Mouse (Mus musculus) stomach, postnatal 0 days (tissue): Measurements from ENCODE around the gene Trim15. TPM values are rescaled to one million over a fixed set of nuclear protein-coding genes. Genes with fewer than 3 reads are reported as not detected.

Source experiments
- ATAC-seq: fragments of 200-750 bp; cut with Nextera tagmentation; 2 replicates; pipeline ENCODE4 v1.8.0; 2017; ENCODE audit not compliant: low FRiP score, low TSS enrichment
- DNase-seq: peaks from one replicate; pipeline ENCODE4 v3.0.0-alpha.2; 2016; ENCODE audit warnings: low spot score
- H3K27ac ChIP-seq: fragments of 300-500 bp; sonication (generic); replicated peaks from 2 replicates; pipeline ENCODE4 v1.5.1; 2014; ENCODE audit warnings: mild to moderate bottlenecking, control low read depth
- H3K27me3 ChIP-seq: fragments of 300-500 bp; sonication (generic); 2 replicates; pipeline ENCODE4 v1.6.1; 2014; ENCODE audit warnings: low read length; ENCODE audit not compliant: control insufficient read depth, insufficient read depth
- H3K36me3 ChIP-seq: fragments of 300-500 bp; sonication (generic); 2 replicates; pipeline ENCODE4 v1.6.1; 2014; ENCODE audit warnings: low read length, mixed read lengths; ENCODE audit not compliant: control insufficient read depth, insufficient read depth
- H3K4me1 ChIP-seq: fragments of 300-500 bp; sonication (generic); replicated peaks from 2 replicates; pipeline ENCODE4 v1.6.1; 2014; ENCODE audit warnings: antibody characterized with exemption; ENCODE audit not compliant: control insufficient read depth, insufficient read depth
- H3K4me2 ChIP-seq: fragments of 300-500 bp; sonication (generic); replicated peaks from 2 replicates; pipeline ENCODE4 v1.6.1; 2014; ENCODE audit warnings: low read depth, mild to moderate bottlenecking, control low read depth, moderate library complexity
- H3K4me3 ChIP-seq: fragments of 300-500 bp; sonication (generic); 2 replicates; pipeline ENCODE4 v1.5.1; 2014; ENCODE audit warnings: low read depth, low read length, control low read depth
- H3K9ac ChIP-seq: fragments of 300-500 bp; sonication (generic); 2 replicates; pipeline ENCODE4 v1.6.1; 2014; ENCODE audit warnings: mild to moderate bottlenecking, low read length, control low read depth, mixed read lengths
- H3K9me3 ChIP-seq: fragments of 300-500 bp; sonication (generic); 2 replicates; pipeline ENCODE4 v1.6.1; 2016; ENCODE audit warnings: low read length; ENCODE audit not compliant: control insufficient read depth
- CTCF ChIP-seq: IDR thresholded peaks from 2 replicates; pipeline ENCODE4 v1.5.1; 2016; ENCODE audit warnings: antibody characterized with exemption, low read depth, mild to moderate bottlenecking, moderate library complexity
- EP300 ChIP-seq: optimal IDR thresholded peaks from 2 replicates; pipeline ENCODE3; 2016; ENCODE audit warnings: antibody characterized with exemption
- WGBS: fragments of 180-500 bp; shearing (Covaris S2); extraction: QIAGEN DNeasy Blood & Tissue Kit; methylation state at CpG from one replicate; pipeline ENCODE4 v1.1.7; 2014; 5-methylcytosine and 5-hydroxymethylcytosine counted together
- polyA plus RNA-seq: library from polyadenylated mRNA; unstranded; fragments of >200 nt; fragmentation: Nextera tagmentation; extraction: Ambion mirVana; gene quantifications from 2 replicates; pipeline ENCODE4 v1.2.1, GENCODE M21; 2015

Trim15 gene
- 2.0 and 2.1 TPM in 2 replicates for polyA plus RNA-seq

DNA sequence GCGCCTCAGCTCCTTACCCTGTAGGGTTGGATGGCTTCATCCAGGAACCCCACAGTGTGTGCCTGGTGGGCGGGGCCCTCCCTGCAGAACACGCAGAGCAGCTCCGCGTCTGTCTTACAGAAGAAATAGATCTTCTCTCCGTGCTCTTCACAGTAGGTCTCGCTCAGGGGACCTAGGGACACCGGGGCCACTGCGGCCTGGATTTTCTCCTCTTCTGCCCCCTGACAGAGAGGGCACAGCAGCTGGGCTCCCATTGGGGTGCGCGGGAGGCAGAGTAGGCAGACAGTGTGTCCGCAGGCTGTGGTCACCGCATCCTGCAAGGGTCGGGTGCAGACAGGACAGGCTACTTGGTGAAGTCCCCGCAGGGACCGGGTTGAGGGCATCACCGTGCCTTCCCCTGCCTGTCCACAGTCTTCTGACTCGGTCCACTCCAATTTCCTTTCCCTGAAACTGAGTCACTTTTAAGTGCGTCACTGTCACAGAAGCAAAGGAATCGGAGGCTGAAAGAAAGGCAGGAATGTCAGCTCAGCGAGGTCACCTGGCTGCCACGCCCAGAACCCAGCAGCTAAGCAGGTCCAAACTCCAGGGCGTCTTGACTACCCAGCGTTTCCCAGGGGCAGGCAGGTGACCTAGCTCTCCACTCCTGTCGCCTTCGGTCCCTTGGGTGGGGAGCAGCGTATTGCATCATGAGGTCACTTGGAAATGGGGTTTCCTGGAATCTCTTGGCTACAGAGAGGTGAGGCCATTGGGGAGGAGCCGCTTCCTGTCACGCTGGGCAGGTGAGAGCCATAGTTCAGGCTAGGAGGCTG, at the start of gene Trim15:
Gene Trim15, minus strand, starts transcription at position 492 of the 809 bp plus-strand sequence.
- H3K9me3 ChIP-seq = no peaks in the 10 kb centered on the region
- no peaks in the 10 kb centered on the region for H3K27me3 ChIP-seq
- DNase-seq (peak; percentile 86), ATAC-seq (peak; percentile 98)
- peak within 1 kb of the TSS; percentile 69 for H3K27ac ChIP-seq
- no peaks in the 10 kb centered on the region for H3K36me3 ChIP-seq
- TF ChIP-seq EP300 (no peak), CTCF (no peak)
- H3K9ac ChIP-seq = 0 out of 2 replicates have a peak within 1 kb of the TSS, but pooled peaks have one; percentile 38
- 9% methylated on average over 29 of the region's 29 CpGs for WGBS
- H3K4me1 ChIP-seq = no peaks in the 10 kb centered on the region
- peak within 1 kb of the TSS; percentile 58 for H3K4me2 ChIP-seq
- H3K4me3 ChIP-seq = peak within 1 kb of the TSS; percentile 27; the same call in 1 of the 2 replicates

DNA sequence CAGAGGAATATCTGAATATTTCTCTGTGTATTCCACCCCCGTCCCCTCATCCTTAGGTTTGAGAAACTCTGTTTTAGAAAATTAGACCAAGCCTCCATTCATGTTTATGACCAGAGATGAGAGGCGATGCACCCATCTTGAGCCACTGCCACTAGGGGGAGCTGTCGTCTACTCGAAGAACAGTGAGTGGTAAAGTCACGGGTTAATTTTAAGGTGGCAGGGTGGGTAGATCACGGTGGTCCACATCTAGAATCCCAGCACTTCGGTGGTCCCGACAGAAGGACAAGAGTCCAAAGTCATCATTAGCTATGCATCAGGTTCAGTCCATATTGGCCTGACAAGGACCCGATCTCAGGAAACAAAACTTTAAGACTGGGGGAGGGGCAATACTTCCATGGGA, 48.1 kb upstream of the Trim15 start:
- Histone ChIP-seq H3K27ac (no peak overlapping the region), H3K36me3 (no peaks in the 10 kb centered on the region), H3K27me3 (no peaks in the 10 kb centered on the region), H3K9me3 (no peaks in the 10 kb centered on the region), H3K4me1 (no peaks in the 10 kb centered on the region), H3K9ac (no peak overlapping the region), H3K4me3 (no peak overlapping the region), H3K4me2 (no peak overlapping the region)
- TF ChIP-seq EP300 = no peak
- TF ChIP-seq CTCF = peak; percentile 88
- WGBS = 10% methylated on average over 9 of the region's 9 CpGs
- ATAC-seq = no peak
- DNase-seq = peak; percentile 57

DNA sequence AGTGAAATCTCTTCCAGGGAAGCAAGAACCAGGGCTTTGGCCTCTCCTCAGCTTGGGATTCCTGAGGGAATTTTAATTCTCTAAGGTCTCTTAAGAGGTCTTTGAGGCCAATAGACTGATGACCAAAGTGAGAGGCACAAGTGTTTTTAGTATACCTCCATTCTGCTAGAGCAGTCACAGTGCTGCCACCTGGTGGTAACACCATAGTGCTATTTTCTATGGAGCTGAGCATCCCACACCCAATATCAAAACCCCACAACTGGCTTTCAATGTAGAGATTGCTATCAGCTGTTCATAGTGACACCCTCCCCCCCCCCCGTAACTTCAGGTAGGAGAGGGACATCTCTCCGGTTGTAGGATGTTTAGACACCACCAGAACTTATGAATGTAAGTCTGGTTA, 47.1 kb upstream of the Trim15 start:
- peak; percentile 85 for TF ChIP-seq CTCF
- TF ChIP-seq EP300 = no peak
- Histone ChIP-seq H3K27ac (no peak overlapping the region), H3K4me3 (no peak overlapping the region), H3K9ac (no peak overlapping the region), H3K9me3 (no peaks in the 10 kb centered on the region), H3K4me2 (no peak overlapping the region), H3K36me3 (no peaks in the 10 kb centered on the region), H3K27me3 (no peaks in the 10 kb centered on the region), H3K4me1 (no peaks in the 10 kb centered on the region)
- 10% methylated on average over 2 of the region's 2 CpGs for WGBS
- DNase-seq (peak; percentile 77), ATAC-seq (0 out of 2 replicates have a peak, but pooled peaks have one; percentile 12)

DNA sequence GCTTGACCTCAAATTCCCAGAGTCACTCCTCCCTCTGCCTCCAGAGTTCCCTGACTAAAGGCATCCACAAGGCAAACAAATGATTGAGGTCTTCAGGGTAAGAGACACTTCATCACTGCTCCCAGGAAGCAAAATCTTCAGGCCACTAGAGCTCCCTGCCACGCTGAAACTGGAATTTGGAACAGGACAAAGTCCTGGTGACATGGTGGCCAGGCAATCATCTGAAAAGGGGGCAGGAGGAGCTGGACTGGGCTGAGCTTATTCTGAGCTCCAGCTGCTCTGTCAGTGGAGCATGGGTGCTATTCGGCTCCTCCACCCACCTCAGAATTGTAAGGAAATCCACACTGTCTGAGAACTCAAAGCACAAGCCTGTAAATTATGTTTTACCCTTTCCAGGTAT, 45.0 kb upstream of the Trim15 start:
- ATAC-seq (no peak), DNase-seq (no peak)
- Histone ChIP-seq H3K9ac (no peak overlapping the region), H3K27me3 (no peaks in the 10 kb centered on the region), H3K36me3 (no peaks in the 10 kb centered on the region), H3K4me1 (no peaks in the 10 kb centered on the region), H3K9me3 (no peaks in the 10 kb centered on the region), H3K27ac (no peak overlapping the region), H3K4me2 (no peak overlapping the region), H3K4me3 (no peak overlapping the region)
- no peak for TF ChIP-seq CTCF
- no peak for TF ChIP-seq EP300
- 70% methylated on average over 2 of the region's 2 CpGs for WGBS

DNA sequence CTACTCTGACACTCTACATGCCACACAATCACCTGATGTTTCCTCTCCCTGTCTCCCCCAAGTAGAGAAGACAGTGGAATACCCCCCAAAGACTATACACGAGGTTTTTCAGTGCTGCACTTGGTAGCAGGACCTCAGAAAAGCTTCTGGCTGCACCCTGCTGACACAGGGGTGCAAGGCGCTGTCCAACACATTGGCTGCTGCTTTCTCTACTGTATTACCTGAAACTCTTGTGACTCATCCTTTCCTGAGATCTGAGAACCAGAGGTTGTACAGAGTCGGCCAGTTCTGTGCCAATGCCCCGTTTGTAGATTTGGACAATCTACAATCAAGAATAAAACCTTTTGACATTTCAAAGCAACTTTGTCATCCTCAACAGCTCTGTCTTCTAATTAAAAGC, 42.8 kb upstream of the Trim15 start:
- no peak overlapping the region for H3K4me2 ChIP-seq
- H3K27me3 ChIP-seq = no peaks in the 10 kb centered on the region
- H3K4me1 ChIP-seq = no peaks in the 10 kb centered on the region
- no peaks in the 10 kb centered on the region for H3K9me3 ChIP-seq
- WGBS = 43% methylated on average over 4 of the region's 4 CpGs
- no peak overlapping the region for H3K4me3 ChIP-seq
- no peak overlapping the region for H3K9ac ChIP-seq
- ATAC-seq (no peak; the same call in 1 of the 2 replicates), DNase-seq (no peak)
- no peaks in the 10 kb centered on the region for H3K36me3 ChIP-seq
- no peak overlapping the region for H3K27ac ChIP-seq
- TF ChIP-seq CTCF = no peak
- TF ChIP-seq EP300 = no peak

DNA sequence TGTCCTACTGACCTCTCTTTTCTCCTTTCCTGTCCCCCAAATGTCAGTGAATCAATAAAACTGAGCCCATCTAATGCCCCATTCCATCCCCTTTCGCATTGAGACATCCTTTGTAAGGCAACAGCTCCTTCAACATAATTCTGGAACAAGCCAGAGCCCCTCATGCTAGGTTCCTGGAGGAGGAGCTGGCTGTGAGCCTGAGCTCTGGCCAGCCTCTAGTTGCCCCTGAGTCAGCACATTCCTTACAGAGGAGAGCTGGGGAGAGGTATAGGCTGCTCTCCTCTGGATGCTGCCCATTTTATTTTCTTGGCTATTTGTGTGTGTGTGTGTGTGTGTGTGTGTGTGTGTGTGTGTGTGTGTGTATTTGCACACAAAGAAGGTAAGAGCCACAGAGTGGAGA, 41.2 kb upstream of the Trim15 start:
- Histone ChIP-seq H3K27ac (no peak overlapping the region), H3K4me2 (no peak overlapping the region), H3K9ac (no peak overlapping the region), H3K9me3 (no peaks in the 10 kb centered on the region), H3K36me3 (no peaks in the 10 kb centered on the region), H3K27me3 (no peaks in the 10 kb centered on the region), H3K4me3 (no peak overlapping the region), H3K4me1 (no peaks in the 10 kb centered on the region)
- TF ChIP-seq CTCF = no peak
- no peak for TF ChIP-seq EP300
- DNase-seq = no peak
- ATAC-seq = no peak
- WGBS = 39% methylated on average over 1 of the region's 1 CpGs
